Mouse (Mus musculus) embryonic facial prominence, embryonic 15.5 days (tissue): ENCODE data around the gene Capns2. TPM values are rescaled to one million over a fixed set of nuclear protein-coding genes. Genes with fewer than 3 reads are reported as not detected.
"Not testable (repeated sequence)": the region's sequence is repeated elsewhere in the genome, so short reads cannot be mapped to it uniquely, and the experiment has no call there.

Experiments
- ATAC-seq: fragments of 200-750 bp; cut with Nextera tagmentation; 2 replicates; pipeline ENCODE4 v1.8.0; 2017; ENCODE audit warnings: low read depth, moderate TSS enrichment; ENCODE audit not compliant: insufficient number of reproducible peaks, low FRiP score, low TSS enrichment
- H3K27ac ChIP-seq: fragments of 300-500 bp; sonication (generic); replicated peaks from 2 replicates; pipeline ENCODE4 v1.5.1; 2015; ENCODE audit warnings: mild to moderate bottlenecking, inconsistent platforms
- H3K27me3 ChIP-seq: fragments of 300-500 bp; sonication (generic); 2 replicates; pipeline ENCODE4 v1.6.1; 2015; ENCODE audit warnings: inconsistent platforms
- H3K36me3 ChIP-seq: fragments of 300-500 bp; sonication (generic); 2 replicates; pipeline ENCODE4 v1.6.1; 2015; ENCODE audit warnings: mild to moderate bottlenecking, inconsistent platforms
- H3K4me1 ChIP-seq: fragments of 300-500 bp; sonication (generic); 2 replicates; pipeline ENCODE4 v1.6.1; 2015; ENCODE audit warnings: inconsistent platforms
- H3K4me2 ChIP-seq: fragments of 300-500 bp; sonication (generic); replicated peaks from 2 replicates; pipeline ENCODE4 v1.6.1; 2015; ENCODE audit warnings: mild to moderate bottlenecking, inconsistent platforms
- H3K4me3 ChIP-seq: fragments of 300-500 bp; sonication (generic); replicated peaks from 2 replicates; pipeline ENCODE4 v1.5.1; 2015; ENCODE audit warnings: mild to moderate bottlenecking, inconsistent platforms
- H3K9ac ChIP-seq: fragments of 300-500 bp; sonication (generic); 2 replicates; pipeline ENCODE4 v1.6.1; 2015; ENCODE audit warnings: inconsistent platforms
- H3K9me3 ChIP-seq: fragments of 300-500 bp; sonication (generic); replicated peaks from 2 replicates; pipeline ENCODE4 v1.6.1; 2016; ENCODE audit warnings: inconsistent platforms
- WGBS: fragments of 180-500 bp; shearing (Covaris S2); methylation state at CpG from one replicate; pipeline ENCODE4 v1.1.7; 2015; 5-methylcytosine and 5-hydroxymethylcytosine counted together
- polyA plus RNA-seq: library from polyadenylated mRNA; unstranded; fragments of >200 nt; fragmentation: Nextera tagmentation; extraction: Ambion mirVana; gene quantifications from 2 replicates; pipeline ENCODE4 v1.2.1, GENCODE M21; 2015

The Capns2 gene
- polyA plus RNA-seq, 1 experiment from 2014 or later, result 65.7 TPM

DNA sequence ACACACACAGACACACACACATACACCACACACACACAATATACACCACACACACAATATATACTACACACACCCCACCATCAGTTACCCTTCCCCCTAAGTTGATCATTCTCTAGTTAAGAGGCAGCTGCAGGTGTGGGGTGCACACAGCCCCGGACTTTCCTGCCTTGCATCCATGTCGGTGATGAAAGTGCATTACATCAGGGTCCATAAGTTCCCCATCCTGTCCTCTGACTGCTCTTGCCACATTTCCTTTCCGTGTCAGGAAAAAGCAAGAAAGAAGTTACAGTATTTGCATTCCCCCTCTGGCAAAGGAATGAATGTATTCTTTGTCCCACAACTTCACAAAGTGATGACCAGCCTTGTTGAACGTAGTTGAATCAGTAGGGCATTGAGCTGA lies 20.0 kb upstream of the Capns2 start:
- no peaks in the 10 kb centered on the region for H3K27me3 ChIP-seq
- H3K4me3 ChIP-seq, result no peak overlapping the region
- no peak for ATAC-seq
- H3K4me1 ChIP-seq, result no peaks in the 10 kb centered on the region
- WGBS, result 35% methylated on average over 4 of the region's 4 CpGs
- 0 out of 2 replicates have a peak, but pooled peaks cover 5% of the 10 kb centered on the region for H3K9me3 ChIP-seq
- no peak overlapping the region for H3K9ac ChIP-seq
- peaks cover 12% of the 10 kb centered on the region for H3K36me3 ChIP-seq
- H3K4me2 ChIP-seq, result no peak overlapping the region
- H3K27ac ChIP-seq, result no peak overlapping the region

DNA sequence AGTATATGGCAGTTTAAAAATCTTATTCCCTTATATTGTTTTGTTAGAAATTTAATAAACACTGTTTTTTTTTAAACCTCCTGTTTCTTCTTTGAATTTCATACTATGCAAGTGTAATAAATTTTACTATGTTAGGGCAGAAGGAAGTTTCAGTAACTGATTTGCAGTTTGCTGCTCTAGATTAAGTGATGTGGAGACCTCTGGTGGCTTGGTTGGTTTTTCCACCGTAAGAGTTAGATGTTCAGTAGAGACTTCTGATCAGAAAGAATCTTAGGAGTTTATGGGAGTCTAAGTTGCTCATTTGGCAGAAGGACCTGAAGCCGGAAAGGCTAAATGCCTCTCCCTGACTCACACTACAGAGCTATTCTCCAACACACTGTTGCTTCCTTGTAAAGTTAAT lies 17.4 kb upstream of the Capns2 start:
- WGBS, result 71% methylated on average over 2 of the region's 2 CpGs
- no peak for ATAC-seq

DNA sequence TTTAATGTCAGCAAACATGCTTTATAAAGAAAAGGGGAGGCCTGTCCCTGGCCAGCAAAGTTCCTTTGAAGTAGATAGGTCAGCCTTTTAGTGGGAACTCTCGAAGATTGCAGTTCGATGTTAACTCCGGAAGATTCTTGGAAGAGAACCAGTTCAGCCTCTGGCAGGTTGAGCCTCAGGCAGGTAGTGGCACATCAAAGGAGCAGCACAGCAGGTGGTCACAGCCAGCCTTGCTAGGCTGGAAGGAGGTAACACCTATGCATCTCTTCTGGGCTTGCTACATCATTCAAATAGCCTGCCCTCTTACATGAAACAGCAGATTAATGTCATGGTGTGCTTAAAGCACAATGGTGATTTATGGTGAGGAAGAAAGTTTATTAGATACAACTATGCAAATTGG lies 9.0 kb upstream of the Capns2 start:
- not testable (repeated sequence) for ATAC-seq, H3K4me2 ChIP-seq, H3K27ac ChIP-seq, H3K27me3 ChIP-seq, H3K4me3 ChIP-seq, H3K9ac ChIP-seq, H3K9me3 ChIP-seq, H3K36me3 ChIP-seq, H3K4me1 ChIP-seq
- 65% methylated on average over 3 of the region's 3 CpGs for WGBS

More for the DNA sequence above, 17.4 kb upstream of the Capns2 start:
- 0 out of 2 replicates have a peak, but pooled peaks cover 5% of the 10 kb centered on the region for H3K9me3 ChIP-seq
- no peak overlapping the region for H3K4me2 ChIP-seq
- no peak overlapping the region for H3K9ac ChIP-seq
- H3K4me3 ChIP-seq, result no peak overlapping the region
- no peaks in the 10 kb centered on the region for H3K27me3 ChIP-seq
- no peaks in the 10 kb centered on the region for H3K4me1 ChIP-seq
- H3K36me3 ChIP-seq, result peaks cover 12% of the 10 kb centered on the region
- no peak overlapping the region for H3K27ac ChIP-seq

DNA sequence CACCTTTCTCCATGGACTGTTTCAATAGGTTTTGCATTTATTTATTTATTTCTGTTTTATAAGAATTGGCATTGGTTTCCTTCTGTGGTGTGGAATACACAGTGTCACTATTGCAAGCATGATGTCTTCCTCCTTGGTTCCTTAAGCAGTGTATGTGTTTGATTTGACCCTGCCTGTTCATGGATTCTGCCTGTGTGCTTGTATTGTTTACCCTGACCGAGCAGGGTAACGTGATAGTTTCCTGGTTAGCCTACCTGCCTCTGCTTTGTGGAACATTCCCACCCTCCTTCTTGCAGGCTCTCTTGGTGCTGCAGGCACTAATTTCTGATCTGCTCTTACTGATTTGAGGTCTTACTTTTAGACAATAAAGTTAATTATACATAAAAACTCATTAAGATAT lies 7.3 kb upstream of the Capns2 start:
- WGBS, result 55% methylated on average over 2 of the region's 2 CpGs
- Histone ChIP-seq H3K27me3 (no peaks in the 10 kb centered on the region), H3K4me1 (no peaks in the 10 kb centered on the region), H3K9me3 (no peaks in the 10 kb centered on the region), H3K36me3 (no peaks in the 10 kb centered on the region), H3K4me2 (no peak overlapping the region), H3K4me3 (no peak overlapping the region), H3K27ac (no peak overlapping the region), H3K9ac (no peak overlapping the region)
- no peak for ATAC-seq

DNA sequence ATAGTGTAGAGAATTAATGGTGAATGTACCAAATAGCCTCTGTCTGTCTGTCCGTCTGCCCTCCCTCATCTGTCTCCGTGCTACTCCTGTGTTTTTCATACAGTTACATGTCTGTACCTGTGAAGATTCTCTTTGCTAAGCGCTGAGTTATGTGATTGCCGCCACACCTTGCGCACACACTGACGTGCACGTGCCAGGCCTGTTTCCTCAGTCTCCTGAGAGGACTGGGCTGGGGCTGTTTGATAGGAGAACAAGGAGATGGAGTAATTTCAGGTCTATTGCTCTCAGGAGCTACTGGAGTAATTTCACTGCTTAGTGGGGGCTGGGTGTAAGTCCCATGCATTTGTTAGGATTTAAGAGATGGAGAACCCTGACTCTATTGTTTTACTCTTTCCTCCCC lies 6.2 kb upstream of the Capns2 start:
- Histone ChIP-seq H3K9me3 (no peaks in the 10 kb centered on the region), H3K4me3 (no peak overlapping the region), H3K4me1 (no peaks in the 10 kb centered on the region), H3K27ac (no peak overlapping the region), H3K36me3 (no peaks in the 10 kb centered on the region), H3K4me2 (no peak overlapping the region), H3K27me3 (no peaks in the 10 kb centered on the region), H3K9ac (no peak overlapping the region)
- ATAC-seq, result no peak
- 68% methylated on average over 7 of the region's 7 CpGs for WGBS

DNA sequence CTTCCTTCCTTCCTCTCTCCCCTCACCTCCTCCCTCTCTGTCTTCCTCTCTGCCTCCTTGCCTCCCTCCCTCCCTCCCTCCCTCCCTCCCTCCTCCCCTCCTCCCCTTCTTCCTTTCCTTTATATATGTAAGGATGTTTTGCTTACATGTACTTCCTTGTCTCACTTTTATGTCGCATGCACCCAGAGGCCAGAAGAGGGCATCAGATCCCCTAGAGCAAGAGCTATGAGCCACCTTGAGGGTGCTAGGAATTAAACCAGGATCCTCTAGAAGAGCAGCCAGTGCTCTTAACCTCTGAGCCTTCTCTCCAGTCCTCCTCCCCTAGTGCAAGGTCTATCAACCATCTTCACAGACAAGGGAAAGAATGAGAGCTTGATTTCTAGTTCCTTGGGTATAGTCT lies 5.2 kb upstream of the Capns2 start:
- no peak overlapping the region for H3K27ac ChIP-seq
- no peak overlapping the region for H3K4me2 ChIP-seq
- H3K27me3 ChIP-seq, result no peaks in the 10 kb centered on the region
- no peak overlapping the region for H3K4me3 ChIP-seq
- WGBS, result 100% methylated on average over 1 of the region's 1 CpGs
- no peak overlapping the region for H3K9ac ChIP-seq
- H3K9me3 ChIP-seq, result no peaks in the 10 kb centered on the region
- H3K4me1 ChIP-seq, result 0 out of 2 replicates have a peak, but pooled peaks cover under 1% of the 10 kb centered on the region
- no peaks in the 10 kb centered on the region for H3K36me3 ChIP-seq
- ATAC-seq, result no peak

DNA sequence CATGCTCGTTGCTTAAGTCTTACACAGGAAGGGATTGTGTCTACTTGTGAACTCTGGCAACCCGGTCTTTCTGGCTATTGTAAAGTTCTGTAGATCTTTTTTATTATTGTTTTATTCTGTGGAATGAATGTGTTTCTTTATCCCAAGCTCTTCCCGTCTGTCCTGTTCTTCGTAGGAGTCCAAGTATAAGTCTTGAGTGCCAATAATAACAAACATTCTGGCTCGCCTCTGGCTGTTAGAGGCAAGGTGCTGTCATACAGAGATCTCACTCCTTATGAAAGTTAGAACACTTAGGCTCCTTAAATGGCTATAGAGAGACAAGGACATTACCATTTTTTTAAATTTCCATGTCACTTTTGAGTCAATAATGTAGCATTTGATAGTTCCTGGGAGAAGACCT lies 4.6 kb upstream of the Capns2 start:
- WGBS, result 64% methylated on average over 5 of the region's 5 CpGs
- 0 out of 2 replicates have a peak, but pooled peaks cover 6% of the 10 kb centered on the region for H3K4me1 ChIP-seq
- no peak for ATAC-seq

DNA sequence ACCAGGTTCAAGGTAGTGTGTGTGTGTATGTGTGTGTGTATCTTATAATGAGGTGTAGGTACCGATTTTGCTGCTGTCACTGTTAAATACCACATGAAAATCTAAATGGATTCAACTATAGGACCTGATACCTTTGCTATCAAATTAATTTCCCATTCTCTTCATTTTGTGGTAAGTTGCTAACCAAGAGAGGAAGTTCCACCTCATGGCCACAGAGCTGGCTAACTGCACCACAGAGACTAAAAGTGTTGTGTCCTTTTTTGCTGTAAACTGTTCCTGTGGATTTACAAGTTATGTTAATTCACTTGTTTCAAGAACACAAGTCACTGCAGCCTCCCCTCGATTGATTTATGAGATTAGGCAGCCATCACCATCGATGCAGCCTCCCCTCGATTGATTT lies 3.4 kb upstream of the Capns2 start:
- Histone ChIP-seq H3K4me3 (no peak overlapping the region), H3K4me1 (peaks cover 16% of the 10 kb centered on the region; the same call in 1 of the 2 replicates), H3K27ac (no peak overlapping the region), H3K4me2 (no peak overlapping the region), H3K27me3 (no peaks in the 10 kb centered on the region), H3K36me3 (no peaks in the 10 kb centered on the region), H3K9me3 (no peaks in the 10 kb centered on the region), H3K9ac (no peak overlapping the region)
- 77% methylated on average over 4 of the region's 4 CpGs for WGBS
- ATAC-seq, result no peak

More for the DNA sequence above, 4.6 kb upstream of the Capns2 start:
- H3K27me3 ChIP-seq, result no peaks in the 10 kb centered on the region
- H3K4me2 ChIP-seq, result no peak overlapping the region
- H3K36me3 ChIP-seq, result no peaks in the 10 kb centered on the region
- no peak overlapping the region for H3K27ac ChIP-seq
- H3K9me3 ChIP-seq, result no peaks in the 10 kb centered on the region
- no peak overlapping the region for H3K9ac ChIP-seq
- no peak overlapping the region for H3K4me3 ChIP-seq

DNA sequence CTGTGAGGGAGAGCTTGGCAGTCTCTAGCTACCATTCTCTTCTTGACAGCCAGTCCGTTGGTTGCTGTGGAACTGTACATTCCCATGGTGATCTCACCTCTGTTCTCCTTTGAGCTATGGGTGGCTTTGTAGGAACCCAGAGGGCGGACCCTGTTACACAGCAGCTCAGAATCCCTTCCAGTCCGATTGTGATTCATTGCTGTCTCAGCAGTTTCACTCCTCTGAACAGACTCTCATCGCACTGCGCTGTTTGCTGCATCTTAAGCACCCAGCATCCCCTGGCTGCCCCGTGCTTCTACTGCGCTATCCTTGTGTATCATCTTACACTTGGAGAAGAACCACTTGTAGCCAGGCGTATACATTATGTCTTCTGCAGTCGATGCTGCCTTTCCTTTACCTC lies 1.6 kb upstream of the Capns2 start:
- no peaks in the 10 kb centered on the region for H3K27me3 ChIP-seq
- H3K4me1 ChIP-seq, result peaks cover 27% of the 10 kb centered on the region
- no peaks in the 10 kb centered on the region for H3K9me3 ChIP-seq
- 68% methylated on average over 9 of the region's 9 CpGs for WGBS
- no peak overlapping the region for H3K9ac ChIP-seq
- no peak overlapping the region for H3K4me2 ChIP-seq
- H3K4me3 ChIP-seq, result no peak overlapping the region
- no peak for ATAC-seq
- no peak overlapping the region for H3K27ac ChIP-seq
- H3K36me3 ChIP-seq, result no peaks in the 10 kb centered on the region

DNA sequence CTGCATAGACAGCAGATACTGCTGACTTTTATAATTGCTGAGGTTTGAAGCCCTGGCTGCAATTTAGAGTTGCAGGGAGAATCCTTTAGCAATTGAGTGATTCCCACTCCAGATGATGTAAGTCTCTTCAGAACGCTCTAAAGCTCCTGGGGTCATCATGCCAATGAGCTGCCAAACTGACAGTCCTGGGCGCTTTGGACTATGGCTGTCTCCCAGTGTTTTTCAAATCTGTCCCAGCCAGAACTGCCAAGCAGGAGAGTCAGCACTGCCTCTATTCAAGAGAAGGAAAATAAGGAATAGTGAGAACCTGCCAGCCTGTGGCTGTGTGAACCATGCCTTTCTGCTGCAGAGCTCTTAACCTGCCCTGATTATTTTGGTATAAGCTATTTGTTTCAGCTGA lies 1.8 kb downstream of the Capns2 start:
- WGBS, result 52% methylated on average over 2 of the region's 2 CpGs
- Histone ChIP-seq H3K9me3 (no peaks in the 10 kb centered on the region), H3K4me2 (no peak overlapping the region; the same call in 1 of the 2 replicates), H3K27me3 (no peaks in the 10 kb centered on the region), H3K36me3 (no peaks in the 10 kb centered on the region), H3K9ac (no peak overlapping the region), H3K4me3 (peak overlapping the region; percentile 13; the same call in 1 of the 2 replicates), H3K27ac (peak overlapping the region; percentile 44), H3K4me1 (peaks cover 27% of the 10 kb centered on the region)
- ATAC-seq, result no peak

DNA sequence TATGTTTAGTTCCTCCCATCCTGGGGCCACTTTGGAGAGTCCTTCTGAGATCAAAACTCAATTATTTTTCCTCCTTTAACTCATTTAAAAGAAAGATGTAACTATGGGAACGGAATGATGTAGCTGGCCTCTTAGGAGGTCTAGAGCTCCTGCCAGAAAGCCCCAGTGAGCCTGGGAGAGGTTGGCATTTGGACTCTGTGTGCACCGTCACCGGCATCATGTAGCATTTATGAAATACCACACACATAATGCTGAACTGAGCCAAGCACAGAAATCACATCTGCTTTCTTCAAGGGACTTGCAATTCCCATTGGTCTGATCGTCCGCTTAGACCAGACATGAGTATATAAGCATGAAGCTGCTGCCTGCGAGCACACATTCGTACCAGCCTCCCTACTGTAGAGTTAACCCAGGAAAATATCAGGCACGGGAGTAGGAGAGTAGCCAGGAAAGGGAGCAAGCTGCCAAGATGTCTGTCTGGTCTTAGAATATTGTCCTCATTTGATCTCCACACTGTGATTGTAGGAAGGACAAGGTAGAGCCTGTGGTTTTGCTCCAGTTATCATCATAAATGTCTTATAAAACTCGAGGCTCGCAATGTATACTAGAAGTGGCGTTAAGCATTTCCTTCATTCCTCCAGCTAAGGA lies 2.4 kb downstream of the Capns2 start:
- peak; percentile 72 for ATAC-seq
- Histone ChIP-seq H3K27ac (peak overlapping the region; percentile 44), H3K36me3 (no peaks in the 10 kb centered on the region), H3K4me1 (peaks cover 27% of the 10 kb centered on the region), H3K4me2 (no peak overlapping the region; the same call in 1 of the 2 replicates), H3K27me3 (no peaks in the 10 kb centered on the region), H3K9me3 (no peaks in the 10 kb centered on the region), H3K4me3 (no peak overlapping the region), H3K9ac (no peak overlapping the region)
- 56% methylated on average over 11 of the region's 11 CpGs for WGBS

DNA sequence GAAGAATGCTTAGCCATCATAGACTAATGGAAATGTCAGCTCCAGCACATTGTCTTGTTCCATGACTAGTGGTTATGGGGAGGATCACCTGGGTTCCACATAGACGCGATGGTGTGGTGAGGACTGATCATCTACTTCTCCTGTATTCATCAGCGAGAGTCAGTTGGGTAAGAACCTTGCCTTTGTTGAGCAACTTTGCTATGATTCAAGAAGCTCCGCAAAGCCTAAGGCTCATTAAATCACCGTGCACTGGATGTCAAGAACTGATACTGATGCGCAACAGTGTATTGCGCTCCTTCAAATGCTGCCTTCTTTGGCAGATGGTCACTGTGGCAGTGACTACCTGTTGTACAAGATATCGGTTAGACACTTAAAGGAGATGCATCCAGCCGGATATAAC lies 5.3 kb downstream of the Capns2 start:
- no peaks in the 10 kb centered on the region for H3K27me3 ChIP-seq
- H3K36me3 ChIP-seq, result no peaks in the 10 kb centered on the region
- H3K27ac ChIP-seq, result no peak overlapping the region
- peaks cover 22% of the 10 kb centered on the region for H3K4me1 ChIP-seq
- H3K4me2 ChIP-seq, result no peak overlapping the region
- no peak overlapping the region for H3K4me3 ChIP-seq
- no peak for ATAC-seq
- WGBS, result 90% methylated on average over 9 of the region's 9 CpGs
- H3K9ac ChIP-seq, result no peak overlapping the region
- no peaks in the 10 kb centered on the region for H3K9me3 ChIP-seq
